Mouse (Mus musculus) common myeloid progenitor, adult 5-6 weeks (primary cell): ENCODE data around the gene Klhdc10. TPM values are rescaled to one million over a fixed set of nuclear protein-coding genes. Genes with fewer than 3 reads are reported as not detected.
"Not testable (repeated sequence)": the region's sequence is repeated elsewhere in the genome, so short reads cannot be mapped to it uniquely, and the experiment has no call there.

Source experiments
- ATAC-seq: replicated peaks from 2 replicates; pipeline ENCODE4 v1.8.0; 2016; ENCODE audit warnings: low read depth, mild to moderate bottlenecking, moderate TSS enrichment, inconsistent platforms; ENCODE audit not compliant: poor library complexity, severe bottlenecking
- total RNA-seq: library from RNA; stranded (forward); fragments of 200-1000, 187-1606 nt; gene quantifications from 2 replicates; pipeline ENCODE4 v1.2.3, GENCODE M21; 2017

The Klhdc10 gene
- total RNA-seq = 40.2 and 43.4 TPM in 2 replicates

DNA sequence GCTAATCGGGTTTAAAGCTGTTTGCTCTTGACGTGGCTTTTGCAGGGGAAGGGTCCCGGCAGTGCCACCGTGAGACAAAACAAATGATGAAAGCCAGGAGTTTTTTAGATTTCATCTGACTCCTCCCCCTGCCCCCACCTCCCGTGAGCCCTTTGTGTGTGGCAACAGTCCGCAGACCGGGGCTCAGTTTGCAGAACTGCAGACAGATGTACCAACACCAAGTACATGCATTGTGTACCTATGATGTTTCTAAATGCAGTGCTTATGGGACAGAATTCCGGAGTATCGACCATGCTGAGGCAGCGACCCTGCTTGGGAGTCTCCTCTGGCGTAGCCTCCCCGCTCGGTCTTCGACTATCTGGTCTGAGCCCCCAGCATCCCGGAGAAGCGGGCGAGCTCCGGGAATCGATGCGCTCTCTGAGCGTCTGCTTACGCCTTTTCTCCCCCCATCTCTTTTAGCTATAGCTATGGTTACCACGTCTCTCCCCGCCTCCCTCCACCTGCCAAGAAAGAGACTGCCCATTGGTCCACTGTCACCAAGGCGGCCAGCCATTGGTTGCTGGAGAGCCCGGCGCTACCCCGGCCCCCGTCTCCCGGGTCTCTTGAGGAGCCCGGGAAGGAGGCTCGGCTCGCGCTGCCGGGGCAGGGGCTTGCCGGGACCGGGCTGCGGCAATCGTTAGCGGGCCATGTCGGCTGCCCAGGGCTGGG lies at the start of gene Klhdc10:
Gene Klhdc10, plus strand, starts transcription at position 561 of the 708 bp plus-strand sequence.
- ATAC-seq = peak; percentile 97

DNA sequence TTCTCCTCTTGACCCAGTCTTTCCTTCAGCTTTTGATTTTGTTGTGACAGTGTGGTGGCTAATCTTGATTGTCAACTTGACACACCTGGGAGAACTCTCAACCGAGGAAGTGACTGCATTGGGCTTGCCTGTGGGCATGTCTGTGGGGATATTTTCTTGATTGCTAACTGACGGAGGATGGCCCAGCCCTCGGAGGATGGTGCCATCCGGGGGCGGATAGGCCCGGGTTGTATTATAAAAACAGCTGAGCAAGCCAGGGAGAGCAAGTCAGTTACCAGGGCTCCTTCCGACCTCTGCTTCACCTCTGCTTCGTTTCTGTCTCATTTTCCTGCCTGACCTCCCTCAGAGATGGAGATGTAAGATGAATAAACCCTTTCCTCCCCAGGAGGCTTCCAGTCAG lies 48.9 kb upstream of the Klhdc10 start:
- no peak for ATAC-seq

DNA sequence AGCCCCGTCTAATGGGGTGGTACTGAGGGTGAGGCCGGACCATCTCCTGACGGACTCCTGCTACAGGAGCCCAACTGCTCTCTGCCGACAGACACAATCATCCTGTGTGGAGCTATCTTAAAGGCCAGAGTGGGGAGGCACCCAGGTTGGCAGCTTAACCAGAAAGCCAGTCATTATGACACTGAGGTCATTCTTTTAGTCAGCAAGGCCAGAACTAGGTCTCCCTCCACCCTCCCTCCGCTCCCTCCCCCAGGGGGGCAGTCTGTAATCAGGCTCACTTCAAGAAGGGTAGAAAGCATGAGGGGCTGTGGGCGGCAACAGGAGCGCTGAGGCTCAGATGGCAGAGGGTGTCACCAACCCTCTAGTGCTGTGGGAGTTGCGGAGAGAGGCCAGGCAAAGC lies 48.0 kb upstream of the Klhdc10 start:
- no peak for ATAC-seq

DNA sequence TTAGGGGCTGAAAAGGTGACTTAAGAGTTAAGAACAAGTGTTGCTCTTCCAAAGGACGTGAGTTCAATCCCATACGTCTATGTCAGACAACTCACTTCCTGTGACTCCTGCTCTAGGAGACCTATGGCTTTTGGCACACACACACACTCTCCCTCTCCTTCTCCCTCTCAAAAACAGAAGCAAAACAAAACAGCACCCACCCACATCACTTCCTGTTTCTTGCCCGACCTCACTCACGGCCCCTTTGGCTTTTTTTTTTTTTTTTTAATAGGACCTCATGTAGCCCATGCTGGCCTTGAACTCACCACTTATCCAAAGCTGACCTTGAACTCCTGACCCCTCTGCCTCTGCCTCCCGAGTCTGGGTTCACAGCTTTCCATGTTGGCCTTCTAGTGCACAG lies 46.9 kb upstream of the Klhdc10 start:
- peak; percentile 51 for ATAC-seq

DNA sequence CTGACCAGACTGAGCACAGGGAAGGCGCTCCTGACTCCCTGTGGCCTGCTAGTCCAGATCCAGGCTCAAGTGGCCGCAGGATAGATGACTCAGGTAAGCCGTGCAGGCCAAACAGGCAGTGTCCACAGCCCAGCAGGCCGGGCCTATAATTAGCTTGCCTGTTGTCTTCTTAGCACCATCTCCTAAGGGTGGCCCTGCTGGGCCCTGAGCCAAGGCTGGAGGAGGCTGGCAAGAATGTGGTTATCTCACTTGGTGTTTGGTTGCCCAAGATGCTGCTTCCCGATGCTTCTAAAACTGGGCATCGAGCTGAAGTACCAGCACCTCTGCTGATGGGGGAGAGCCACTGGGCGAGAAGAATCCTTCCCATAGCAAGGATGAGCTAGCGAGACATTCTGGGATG lies 46.0 kb upstream of the Klhdc10 start:
- ATAC-seq = peak; percentile 48

DNA sequence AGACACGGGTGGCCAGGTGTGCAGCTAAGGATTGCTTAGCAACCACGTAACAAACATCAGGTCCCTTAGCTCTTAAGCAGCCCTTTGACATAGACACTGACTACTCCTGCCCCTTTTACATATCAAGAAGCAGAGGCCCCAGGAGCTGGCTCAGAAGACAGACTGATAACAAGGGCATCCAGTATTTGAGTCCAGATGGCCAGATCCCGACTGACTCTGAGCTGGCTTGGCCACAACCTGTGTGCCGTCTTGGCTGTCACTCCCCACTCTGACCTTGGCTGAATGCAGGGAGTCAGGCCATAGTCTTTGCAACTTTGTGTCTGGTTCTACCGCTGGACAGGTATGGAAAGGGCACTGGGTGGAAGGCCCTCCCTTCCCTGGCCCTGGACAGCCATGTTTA lies 45.5 kb upstream of the Klhdc10 start:
- ATAC-seq = 0 out of 2 replicates have a peak, but pooled peaks have one; percentile 1

DNA sequence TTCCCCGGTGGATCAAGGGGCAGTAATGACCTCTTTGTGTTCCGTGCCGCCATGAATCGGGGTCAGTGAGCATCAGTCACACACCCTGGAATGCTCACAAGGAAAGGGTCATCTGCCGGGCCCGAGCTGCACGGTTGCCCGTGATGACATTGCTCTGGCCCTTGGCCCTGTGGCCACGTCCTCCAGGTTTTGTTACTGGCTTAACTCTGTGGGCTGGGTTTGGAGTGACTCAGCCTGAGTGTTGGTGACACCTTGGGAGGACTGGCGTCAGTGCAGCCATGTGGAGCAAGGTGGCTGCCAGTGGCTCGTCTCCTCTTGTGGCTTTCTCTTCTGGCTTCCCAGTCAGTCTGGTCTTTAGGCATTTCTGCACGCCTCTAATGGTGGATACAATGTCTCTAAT lies 45.0 kb upstream of the Klhdc10 start:
- no peak for ATAC-seq

DNA sequence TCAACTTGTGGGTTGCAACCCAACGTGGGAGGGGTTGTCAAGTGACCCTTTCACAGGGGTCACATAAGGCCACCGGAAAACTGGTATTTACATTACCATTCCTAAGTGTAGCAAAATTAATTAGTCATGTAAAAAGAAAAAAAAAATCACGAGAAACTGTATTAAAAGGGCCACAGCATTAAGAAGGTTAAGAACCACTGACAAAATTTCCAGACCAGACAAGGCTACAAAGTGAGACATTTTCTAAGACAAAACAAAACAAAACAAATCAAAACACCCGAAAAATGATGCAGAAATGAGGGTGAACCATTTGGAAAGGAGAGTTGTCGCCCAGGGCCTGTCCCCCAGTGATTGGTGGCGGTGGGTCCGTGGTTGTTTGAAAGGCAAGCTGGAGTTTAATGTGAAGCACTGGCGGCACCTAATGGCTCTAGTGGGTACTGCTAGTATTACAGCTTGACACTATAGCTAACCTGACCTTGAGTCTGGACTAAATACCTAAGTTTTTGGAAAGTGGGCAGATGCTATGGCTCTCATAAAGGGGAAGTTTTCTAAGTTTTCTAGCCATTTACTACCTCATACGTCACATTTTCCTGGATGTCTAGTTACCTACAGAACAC lies 44.0 kb upstream of the Klhdc10 start:
- ATAC-seq = peak; percentile 85

DNA sequence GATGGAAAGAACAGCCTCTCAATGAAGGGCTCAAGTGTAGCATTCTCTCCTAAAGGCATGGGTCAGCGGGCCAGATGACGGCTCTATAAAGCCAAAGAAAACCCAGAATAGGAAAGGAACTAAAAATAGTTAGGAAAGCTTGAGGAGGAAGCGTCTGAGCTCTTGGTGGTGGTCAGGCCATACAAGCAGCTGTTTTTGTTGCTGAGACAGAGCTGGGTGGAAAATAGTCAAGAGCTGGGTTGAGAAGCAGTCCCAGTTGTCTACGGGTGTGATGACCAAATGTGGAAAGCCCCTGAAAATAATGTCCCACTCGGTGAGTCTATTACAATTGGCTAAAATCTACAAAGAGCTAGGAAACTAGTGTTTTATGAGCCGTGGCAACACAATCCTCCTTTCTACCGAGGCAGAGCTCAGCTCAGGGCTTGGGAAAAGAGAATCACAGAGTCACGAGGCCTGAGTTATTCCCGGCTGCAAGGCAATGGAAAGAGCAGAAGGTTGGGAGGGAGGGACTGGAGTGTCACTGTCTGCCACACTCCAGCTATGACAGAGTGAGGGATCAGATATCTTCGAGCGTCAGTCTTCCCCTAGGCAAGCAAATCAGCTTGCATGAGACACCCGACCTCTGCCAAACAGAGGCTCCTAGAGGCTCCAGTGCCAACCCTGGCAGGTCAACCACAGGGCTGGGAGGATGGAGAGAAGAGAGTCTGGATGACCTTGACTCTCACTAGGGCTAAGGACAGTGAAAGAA lies 41.7 kb upstream of the Klhdc10 start:
- ATAC-seq = no peak

DNA sequence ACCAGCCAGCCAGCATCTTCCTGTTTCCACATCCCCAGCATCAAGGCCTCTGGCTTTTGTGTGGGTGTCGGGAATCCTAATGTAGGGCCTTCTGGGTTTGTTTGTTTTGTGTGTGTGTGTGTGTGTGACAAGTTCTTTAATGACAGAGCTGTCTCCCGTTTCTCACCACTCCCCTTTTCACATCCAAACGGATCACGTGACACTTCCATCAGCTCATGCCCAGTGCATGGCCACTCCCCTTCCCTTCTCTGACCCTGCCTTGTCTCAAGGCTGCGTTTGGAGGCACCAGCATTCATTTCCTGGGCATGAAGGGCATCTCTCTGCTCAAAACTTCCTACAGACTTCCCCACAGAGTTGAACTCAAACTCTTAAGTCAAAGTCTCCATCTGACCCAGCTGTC lies 37.9 kb upstream of the Klhdc10 start:
- ATAC-seq = no peak

DNA sequence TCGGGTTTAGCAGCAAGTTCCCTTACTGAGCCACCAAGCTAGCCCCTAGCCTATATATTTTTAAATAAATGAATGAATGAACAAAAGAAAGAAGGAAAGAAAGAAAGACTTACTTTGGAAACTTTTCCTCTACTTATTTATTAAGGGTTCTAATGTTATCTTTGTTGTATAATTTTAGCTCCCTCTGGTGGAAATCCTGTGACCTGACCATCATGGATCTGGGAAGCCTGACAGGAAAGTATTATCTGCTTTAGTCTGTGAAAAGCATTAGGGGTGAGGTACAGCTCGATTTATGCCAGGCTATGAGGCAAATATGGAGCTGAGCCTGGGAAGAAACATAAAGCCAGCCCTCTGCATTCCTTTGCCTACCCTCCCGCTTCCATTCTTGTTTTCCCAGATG lies 32.4 kb upstream of the Klhdc10 start:
- no peak for ATAC-seq

DNA sequence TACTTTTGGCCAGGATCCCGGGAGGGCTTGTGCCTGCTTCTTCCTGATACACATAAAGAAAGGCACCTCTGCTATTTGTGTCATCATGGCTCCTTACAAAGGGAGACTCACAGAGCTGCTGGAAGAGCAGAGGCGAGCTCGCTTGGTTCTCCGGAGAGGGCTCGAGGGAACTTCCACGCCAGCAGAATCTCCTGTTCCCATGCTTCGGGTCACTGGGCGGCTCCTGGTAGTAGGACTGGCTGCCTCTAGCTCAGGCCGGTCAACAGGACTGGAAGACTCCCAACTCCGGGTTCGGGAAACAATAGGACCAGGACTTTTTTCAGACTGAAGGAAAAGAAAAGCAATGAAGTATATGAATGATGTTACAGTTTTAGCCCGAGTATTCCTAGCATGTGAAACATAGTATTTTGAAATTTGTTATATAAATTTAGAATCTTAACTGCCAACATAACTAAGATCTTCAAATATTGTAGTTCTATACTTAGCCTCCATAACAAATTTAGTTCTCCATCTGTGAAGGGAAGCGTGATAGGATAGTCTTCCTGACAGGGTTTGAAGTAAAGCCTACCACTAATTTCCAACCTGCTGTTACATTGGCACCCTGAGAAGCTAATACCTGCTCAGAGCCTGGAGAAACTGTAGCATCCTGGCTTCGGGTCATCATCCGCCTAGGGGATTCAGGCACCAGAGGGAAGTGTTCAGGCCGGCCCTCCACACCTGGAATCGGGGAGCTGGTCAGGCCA lies 28.9 kb upstream of the Klhdc10 start:
- no peak for ATAC-seq

DNA sequence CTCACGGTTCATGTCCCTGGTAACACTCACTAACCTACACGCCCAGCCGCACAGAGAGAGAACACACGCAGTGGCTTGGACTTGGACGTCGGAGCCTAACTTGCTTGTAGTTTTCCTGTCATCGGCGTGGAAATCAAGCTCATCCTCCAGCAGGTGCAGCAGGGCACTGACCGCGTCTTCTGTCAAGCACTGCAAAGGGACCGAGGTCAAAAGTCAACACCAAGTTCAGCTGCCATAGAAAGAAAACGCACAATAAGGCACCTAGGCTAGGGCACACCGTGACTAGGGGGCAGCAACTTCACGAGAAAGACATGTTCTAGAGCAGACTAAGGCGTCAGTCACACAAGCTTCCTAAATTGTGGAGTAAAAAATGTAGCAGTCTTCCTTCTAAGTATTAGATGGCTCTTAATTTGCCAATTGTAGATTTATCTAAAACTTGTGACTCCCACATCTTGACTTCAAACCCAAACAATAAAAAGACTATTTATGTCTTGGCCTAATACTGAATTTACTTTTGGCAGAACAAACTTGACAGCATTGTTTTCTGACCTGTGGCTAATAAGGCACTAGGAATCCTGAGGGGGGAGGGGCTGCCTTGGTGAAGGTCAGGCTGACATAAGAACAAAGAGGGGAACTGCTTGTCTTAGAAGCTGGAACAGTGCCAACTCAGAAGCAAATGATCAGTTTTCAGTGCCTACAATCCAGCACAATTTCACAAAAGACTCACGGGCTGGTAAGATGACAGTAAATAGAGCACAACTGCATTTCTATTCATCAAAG lies 26.7 kb upstream of the Klhdc10 start:
- no peak for ATAC-seq

DNA sequence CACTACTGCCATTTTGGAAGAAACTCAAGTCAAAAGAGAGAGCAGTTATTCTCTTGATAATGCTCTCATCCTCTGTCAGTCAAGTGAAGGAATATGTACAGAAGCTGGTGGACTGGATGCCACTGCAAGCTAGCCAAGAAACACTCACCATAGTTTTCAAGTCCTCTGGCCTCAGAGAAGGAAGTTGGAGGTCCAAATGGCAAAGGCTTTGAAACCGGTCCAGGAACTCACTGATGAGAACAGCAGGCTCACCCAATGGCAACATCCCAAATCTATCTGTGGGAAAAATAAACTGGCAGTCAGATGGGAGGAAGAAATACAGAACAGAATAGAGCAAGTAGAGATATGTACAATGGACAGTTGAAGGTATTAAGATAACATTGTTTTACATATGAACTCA lies 25.9 kb upstream of the Klhdc10 start:
- no peak for ATAC-seq

DNA sequence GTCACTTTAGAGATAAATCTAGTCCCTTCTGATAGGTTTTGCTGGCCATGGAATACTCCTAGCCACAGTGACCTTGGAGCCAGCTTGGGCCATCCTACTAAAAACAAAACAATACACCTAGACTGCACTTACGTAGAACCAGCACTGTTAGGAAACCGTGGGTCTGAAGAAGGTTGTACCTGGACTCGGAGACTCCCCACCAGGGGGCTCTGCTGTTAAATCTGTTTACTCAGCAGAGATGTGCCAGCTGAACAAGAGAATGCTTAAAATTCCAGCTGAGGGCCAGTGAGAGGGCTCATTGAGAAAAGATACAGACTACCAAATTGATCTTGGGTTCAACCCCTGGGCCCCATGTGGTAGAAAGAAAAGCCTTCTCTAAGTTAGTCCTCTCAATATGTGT lies 20.6 kb upstream of the Klhdc10 start:
- ATAC-seq = no peak

DNA sequence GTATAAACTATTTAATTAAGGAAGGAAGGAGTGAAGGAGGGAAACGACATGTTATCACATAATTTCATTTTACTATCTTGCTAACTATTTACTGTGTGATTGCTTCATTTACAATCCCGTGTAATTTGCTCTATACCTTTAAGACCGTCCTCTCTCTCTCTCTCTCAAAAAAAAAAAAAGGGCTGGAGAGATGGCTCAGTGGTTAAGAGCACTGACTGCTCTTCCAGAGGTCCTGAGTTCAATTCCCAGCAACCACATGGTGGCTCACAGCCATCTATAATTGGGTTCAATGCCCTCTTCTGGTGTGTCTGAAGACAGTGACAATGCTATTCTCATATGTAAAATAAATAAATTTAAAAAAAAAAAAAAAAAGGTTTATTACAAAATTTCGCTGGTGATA lies 11.4 kb upstream of the Klhdc10 start:
- not testable (repeated sequence) for ATAC-seq

DNA sequence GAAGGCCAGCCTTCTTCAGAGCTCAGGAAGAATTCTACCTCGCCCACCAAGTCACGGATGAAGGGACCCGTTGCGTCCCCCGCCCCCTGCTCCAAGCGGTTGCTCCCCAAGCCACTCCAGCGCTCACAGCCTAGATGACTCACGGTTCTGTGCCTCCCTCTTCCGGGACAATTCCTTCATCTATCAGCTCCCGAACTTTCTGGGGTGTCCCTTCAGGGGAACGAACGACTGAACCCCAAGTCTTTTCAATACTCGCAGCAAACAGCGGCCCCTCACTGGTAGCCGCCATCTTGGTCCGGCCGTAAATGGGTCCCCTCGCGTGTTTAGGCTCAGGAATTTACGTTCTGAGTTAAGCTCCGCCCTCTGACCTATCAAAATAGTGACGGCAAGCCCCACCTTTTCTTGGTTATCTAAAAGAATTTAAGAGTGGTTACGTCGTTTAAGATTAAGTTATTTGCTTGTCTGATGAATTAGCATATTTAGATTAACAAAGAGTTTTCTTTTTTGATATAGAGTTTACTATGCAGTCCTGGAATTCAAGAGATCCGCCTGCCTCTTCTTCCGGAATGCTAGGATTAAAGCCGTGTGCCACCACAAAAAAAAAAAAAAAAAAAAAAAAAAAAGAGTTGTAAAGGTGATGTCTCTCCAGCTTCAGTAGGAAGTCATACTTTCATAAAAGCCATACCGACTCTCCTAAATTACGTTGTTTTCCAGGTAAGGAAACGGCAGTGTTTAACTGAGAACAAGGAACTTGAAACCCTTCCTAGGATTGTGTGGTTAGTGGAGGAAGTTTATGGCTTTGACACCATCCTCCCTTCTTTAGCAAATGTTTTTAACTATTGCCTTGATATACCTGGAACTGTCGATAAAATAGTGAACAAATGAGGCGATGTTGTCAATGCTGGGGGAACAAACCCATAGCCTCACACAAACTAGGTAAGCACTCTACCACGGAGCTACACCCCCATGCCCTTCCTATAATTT lies 10.7 kb upstream of the Klhdc10 start, which contains the start of gene Zc3hc1:
Gene Zc3hc1, minus strand, starts transcription at position 315 of the 984 bp plus-strand sequence.
- peak; percentile 100 for ATAC-seq

DNA sequence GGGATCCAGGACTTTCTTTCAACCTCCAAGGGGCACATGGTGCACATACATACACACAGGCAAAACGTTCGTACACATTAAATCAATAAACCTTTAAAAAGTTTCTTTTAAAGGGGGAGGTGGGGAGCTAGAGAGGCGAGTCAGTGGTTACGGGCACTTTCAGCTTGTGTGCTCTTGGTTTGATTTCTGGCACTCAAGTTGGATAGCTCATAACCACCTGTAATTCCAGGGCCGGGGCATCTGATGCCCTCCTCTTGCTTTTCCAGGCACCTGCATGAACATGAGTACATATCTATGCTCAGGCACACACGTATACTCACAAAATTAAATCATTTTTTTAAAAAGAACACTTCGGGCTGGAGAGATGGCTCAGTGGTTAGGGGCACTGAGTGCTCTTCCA lies 9.7 kb upstream of the Klhdc10 start:
- ATAC-seq = no peak

DNA sequence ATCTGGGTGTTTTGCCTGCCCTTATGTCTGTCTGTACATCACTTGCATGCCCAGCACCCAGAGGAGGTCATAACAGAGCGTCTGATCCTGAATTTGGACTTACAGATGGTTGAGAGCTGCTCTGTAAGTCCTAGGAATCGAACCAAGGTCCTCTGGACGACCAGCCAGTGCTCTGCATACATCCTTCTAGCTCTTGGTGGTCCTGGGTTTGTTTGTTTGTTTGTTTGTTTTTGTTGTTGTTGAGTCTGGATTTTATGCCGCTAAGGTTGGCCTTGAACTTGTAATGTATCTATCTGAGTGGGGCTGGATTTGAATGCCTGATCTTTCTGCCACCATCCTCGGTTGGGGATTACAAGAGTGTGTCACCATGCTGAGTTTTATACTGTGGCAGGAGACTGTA lies 1.5 kb upstream of the Klhdc10 start:
- ATAC-seq = no peak
